Mouse (Mus musculus) lung, postnatal 0 days (tissue): ENCODE results near the gene Efcab3.
"Not testable (repeated sequence)": the region's sequence is repeated elsewhere in the genome, so short reads cannot be mapped to it uniquely, and the experiment has no call there.

Source experiments
- CTCF ChIP-seq: IDR thresholded peaks from 2 replicates; pipeline ENCODE4 v1.5.1; 2016; ENCODE audit warnings: antibody characterized with exemption, mild to moderate bottlenecking
- EP300 ChIP-seq: IDR thresholded peaks from 2 replicates; pipeline ENCODE4 v1.6.1; 2016; ENCODE audit warnings: antibody characterized with exemption, mild to moderate bottlenecking, control low read depth

DNA sequence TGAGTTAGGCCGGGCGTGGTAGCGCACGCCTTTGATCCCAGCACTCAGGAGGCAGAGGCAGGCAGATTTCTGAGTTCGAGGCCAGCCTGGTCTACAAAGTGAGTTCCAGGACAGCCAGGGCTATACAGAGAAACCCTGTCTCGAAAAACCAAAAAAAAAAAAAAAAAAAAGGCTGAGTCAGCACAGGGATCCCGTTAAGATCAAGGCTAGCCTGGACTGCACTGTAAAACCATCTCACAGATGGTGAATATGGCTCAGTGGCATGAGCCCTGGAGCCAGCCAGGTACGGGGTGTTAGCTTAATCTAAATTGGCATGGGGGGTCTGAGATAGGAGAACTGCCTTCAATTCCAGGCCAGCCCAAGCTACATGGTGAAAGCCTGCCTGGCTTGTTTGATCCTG lies 77.1 kb downstream of the Efcab3 start:
- TF ChIP-seq EP300, CTCF: not testable (repeated sequence)
